Mouse (Mus musculus): Measurements from ENCODE around the gene Abca6. TPM values are rescaled to one million over a fixed set of nuclear protein-coding genes. Genes with fewer than 3 reads are reported as not detected.

Gene Abca6
- total RNA-seq, 4 experiments from 2014 or later, result 2.1 to 2.8 (median 2.3) TPM

GRCm38 (mm10) chr11:110196561-110197306 is 54.8 kb downstream of the Abca6 start:
- DNase-seq (ENCODE audit: low spot score in 2 of 2), result no peak

GRCm38 (mm10) chr11:110195310-110195709 is 56.3 kb downstream of the Abca6 start:
- peak; percentile 12 to 17 for DNase-seq (ENCODE audit: low spot score in 2 of 2)

- no peak for DNase-seq (ENCODE audit: low spot score in 2 of 2)
Observed at GRCm38 (mm10) chr11:110171212-110171611, 80.4 kb downstream of the Abca6 start.

- DNase-seq (ENCODE audit: low spot score in 2 of 2), result peak; percentile 14 to 20
Observed at GRCm38 (mm10) chr11:110167459-110168251, 83.9 kb downstream of the Abca6 start, which contains the start of gene Abca9. Gene Abca9 (minus strand): TSS chr11:110168196.

GRCm38 (mm10) chr11:110165822-110166221 is 85.8 kb downstream of the Abca6 start:
- DNase-seq (ENCODE audit: low spot score in 2 of 2), result no peak

GRCm38 (mm10) chr11:110165409-110165808 is 86.2 kb downstream of the Abca6 start:
- no peak for DNase-seq (ENCODE audit: low spot score in 2 of 2)

- no peak for DNase-seq (ENCODE audit: low spot score in 2 of 2)
Observed at GRCm38 (mm10) chr11:110157059-110157458, 94.5 kb downstream of the Abca6 start.

GRCm38 (mm10) chr11:110155985-110156384 is 95.6 kb downstream of the Abca6 start:
- peak; percentile 7 to 33 for DNase-seq (ENCODE audit: low spot score in 2 of 2)

GRCm38 (mm10) chr11:110147640-110148039 is 103.9 kb downstream of the Abca6 start:
- no peak for DNase-seq (ENCODE audit: low spot score in 2 of 2)

GRCm38 (mm10) chr11:110145421-110145820 is 106.2 kb downstream of the Abca6 start:
- peak; percentile 6 to 7 for DNase-seq (ENCODE audit: low spot score in 2 of 2)

GRCm38 (mm10) chr11:110130760-110131159 is 120.8 kb downstream of the Abca6 start:
- no peak for DNase-seq (ENCODE audit: low spot score in 2 of 2)

Other genes with a start within 250 kb of the Abca6 start
- 10 to 100 TPM in 2 of 4 experiments, 1 to 10 TPM in 2; 7.5 to 17.7 (median 12.2) TPM for gene Abca8a, start 155.8 kb downstream of the Abca6 start, total RNA-seq (2022)
- 10 to 100 TPM in 2 of 4 experiments, 1 to 10 TPM in 2; 7.1 to 17.0 (median 10.4) TPM for gene Abca9, start 83.6 kb downstream of the Abca6 start, total RNA-seq (2022)
- 10 to 100 TPM; 35.1 to 50.5 (median 39.3) TPM for gene Abca5, start 85.9 kb upstream of the Abca6 start, total RNA-seq (2022)
- gene Map2k6, start 147.3 kb upstream of the Abca6 start, total RNA-seq (2022), result 10 to 100 TPM; 28.0 to 37.1 (median 32.3) TPM